Mouse (Mus musculus): ENCODE measurements around the gene Slc25a47. TPM values are rescaled to one million over a fixed set of nuclear protein-coding genes. Genes with fewer than 3 reads are reported as not detected.

The Slc25a47 gene
- polyA plus RNA-seq, 2 experiments = 13.9 to 24.2 TPM

GRCm38 (mm10) chr12:108826958-108827535 lies 8.8 kb upstream of the Slc25a47 start:
- Histone ChIP-seq H3K9ac (ENCODE audit: low read depth, low read length, severe bottlenecking) (no peak overlapping the region), H3K9me3 (ENCODE audit: control insufficient read depth, low read length) (no peaks in the 10 kb centered on the region), H3K36me3 (ENCODE audit: control insufficient read depth, insufficient read depth, low read length) (peaks cover 16% of the 10 kb centered on the region), H3K4me2 (replicated peaks; ENCODE audit: low read depth, low read length, severe bottlenecking) (no peak overlapping the region), H3K27me3 (ENCODE audit: control insufficient read depth, insufficient read depth, low read length) (no peaks in the 10 kb centered on the region), H3K27ac (replicated peaks; ENCODE audit: low read depth, low read length) (no peak overlapping the region), H3K4me3 (replicated peaks; ENCODE audit: low read length) (no peak overlapping the region), H3K4me1 (ENCODE audit: control insufficient read depth, insufficient read depth, low read length) (no peaks in the 10 kb centered on the region)
- no peak for TF ChIP-seq POLR2A (IDR thresholded peaks at IDR 0.05; ENCODE audit: borderline replicate concordance, extremely low read depth, insufficient read depth, insufficient read length)
- DNase-seq (ENCODE audit: low spot score) (no peak), ATAC-seq (ENCODE audit: low FRiP score, low read depth) (no peak)
- 96% methylated on average over 28 of the region's 28 CpGs for WGBS

- DNase-seq (ENCODE audit: low spot score) (no peak), ATAC-seq (ENCODE audit: low FRiP score, low read depth) (no peak)
- 97% methylated on average over 6 of the region's 6 CpGs for WGBS
- H3K27me3 ChIP-seq (ENCODE audit: control insufficient read depth, insufficient read depth, low read length) = no peaks in the 10 kb centered on the region
- no peak for TF ChIP-seq POLR2A (IDR thresholded peaks at IDR 0.05; ENCODE audit: borderline replicate concordance, extremely low read depth, insufficient read depth, insufficient read length)
- H3K36me3 ChIP-seq (ENCODE audit: control insufficient read depth, insufficient read depth, low read length) = peaks cover 16% of the 10 kb centered on the region
- H3K9me3 ChIP-seq (ENCODE audit: control insufficient read depth, low read length) = no peaks in the 10 kb centered on the region
- no peak overlapping the region for H3K9ac ChIP-seq (ENCODE audit: low read depth, low read length, severe bottlenecking)
- no peak overlapping the region for H3K4me3 ChIP-seq (replicated peaks; ENCODE audit: low read length)
- H3K4me2 ChIP-seq (replicated peaks; ENCODE audit: low read depth, low read length, severe bottlenecking) = no peak overlapping the region
- no peaks in the 10 kb centered on the region for H3K4me1 ChIP-seq (ENCODE audit: control insufficient read depth, insufficient read depth, low read length)
- no peak overlapping the region for H3K27ac ChIP-seq (replicated peaks; ENCODE audit: low read depth, low read length)
Observed at GRCm38 (mm10) chr12:108827641-108828040, 8.2 kb upstream of the Slc25a47 start.

GRCm38 (mm10) chr12:108829636-108830035 lies 6.2 kb upstream of the Slc25a47 start:
- no peak overlapping the region for H3K9ac ChIP-seq (ENCODE audit: low read depth, low read length, severe bottlenecking)
- WGBS = 78% methylated on average over 5 of the region's 5 CpGs
- no peak overlapping the region for H3K27ac ChIP-seq (replicated peaks; ENCODE audit: low read depth, low read length)
- H3K36me3 ChIP-seq (ENCODE audit: control insufficient read depth, insufficient read depth, low read length) = peaks cover 16% of the 10 kb centered on the region
- no peak for TF ChIP-seq POLR2A (IDR thresholded peaks at IDR 0.05; ENCODE audit: borderline replicate concordance, extremely low read depth, insufficient read depth, insufficient read length)
- no peak overlapping the region for H3K4me2 ChIP-seq (replicated peaks; ENCODE audit: low read depth, low read length, severe bottlenecking)
- H3K9me3 ChIP-seq (ENCODE audit: control insufficient read depth, low read length) = no peaks in the 10 kb centered on the region
- H3K27me3 ChIP-seq (ENCODE audit: control insufficient read depth, insufficient read depth, low read length) = no peaks in the 10 kb centered on the region
- ATAC-seq (ENCODE audit: low FRiP score, low read depth) = no peak
- DNase-seq (ENCODE audit: low spot score) = no peak
- H3K4me1 ChIP-seq (ENCODE audit: control insufficient read depth, insufficient read depth, low read length) = peaks cover 3% of the 10 kb centered on the region
- no peak overlapping the region for H3K4me3 ChIP-seq (replicated peaks; ENCODE audit: low read length)

GRCm38 (mm10) chr12:108830358-108830757 lies 5.5 kb upstream of the Slc25a47 start:
- DNase-seq (ENCODE audit: low spot score) (no peak), ATAC-seq (ENCODE audit: low FRiP score, low read depth) (no peak)
- Histone ChIP-seq H3K36me3 (ENCODE audit: control insufficient read depth, insufficient read depth, low read length) (peaks cover 16% of the 10 kb centered on the region), H3K27me3 (ENCODE audit: control insufficient read depth, insufficient read depth, low read length) (no peaks in the 10 kb centered on the region), H3K9me3 (ENCODE audit: control insufficient read depth, low read length) (no peaks in the 10 kb centered on the region), H3K27ac (replicated peaks; ENCODE audit: low read depth, low read length) (no peak overlapping the region), H3K4me2 (replicated peaks; ENCODE audit: low read depth, low read length, severe bottlenecking) (no peak overlapping the region), H3K4me1 (ENCODE audit: control insufficient read depth, insufficient read depth, low read length) (peaks cover 9% of the 10 kb centered on the region), H3K4me3 (replicated peaks; ENCODE audit: low read length) (no peak overlapping the region), H3K9ac (ENCODE audit: low read depth, low read length, severe bottlenecking) (no peak overlapping the region)
- TF ChIP-seq POLR2A (IDR thresholded peaks at IDR 0.05; ENCODE audit: borderline replicate concordance, extremely low read depth, insufficient read depth, insufficient read length) = no peak
- WGBS = 82% methylated on average over 6 of the region's 6 CpGs

GRCm38 (mm10) chr12:108831966-108832643 lies 3.7 kb upstream of the Slc25a47 start:
- no peak for DNase-seq (ENCODE audit: low spot score)
- ATAC-seq (ENCODE audit: low FRiP score, low read depth) = no peak

More at GRCm38 (mm10) chr12:108831966-108832643, 3.7 kb upstream of the Slc25a47 start:
- Histone ChIP-seq H3K9ac (ENCODE audit: low read depth, low read length, severe bottlenecking) (no peak overlapping the region), H3K36me3 (ENCODE audit: control insufficient read depth, insufficient read depth, low read length) (peaks cover 7% of the 10 kb centered on the region), H3K9me3 (ENCODE audit: control insufficient read depth, low read length) (no peaks in the 10 kb centered on the region), H3K4me3 (replicated peaks; ENCODE audit: low read length) (no peak overlapping the region), H3K27me3 (ENCODE audit: control insufficient read depth, insufficient read depth, low read length) (no peaks in the 10 kb centered on the region), H3K4me1 (ENCODE audit: control insufficient read depth, insufficient read depth, low read length) (peaks cover 15% of the 10 kb centered on the region), H3K27ac (replicated peaks; ENCODE audit: low read depth, low read length) (no peak overlapping the region), H3K4me2 (replicated peaks; ENCODE audit: low read depth, low read length, severe bottlenecking) (no peak overlapping the region)
- WGBS = 55% methylated on average over 9 of the region's 9 CpGs
- TF ChIP-seq POLR2A (IDR thresholded peaks at IDR 0.05; ENCODE audit: borderline replicate concordance, extremely low read depth, insufficient read depth, insufficient read length) = no peak
